Mouse (Mus musculus) T-helper 17 cell (primary cell): ENCODE data around the gene Cdhr2.

Experiments used
- in situ Hi-C, 2 experiments: fragments of 300-600 bp; cut with MboI, MseI; formaldehyde crosslinking; loops; 1 replicate in 1 of 2; 2 replicates in 1 of 2; pipeline ENCODE4 v1.15.1; 2025; ENCODE audit warnings: high pct_unique_total_duplicates in 2 of 2

Gene Cdhr2

GRCm38 (mm10) chr13:54780592-54780991, 79.3 kb downstream of the Cdhr2 start:
- in situ Hi-C loops = no loop called here

GRCm38 (mm10) chr13:54781086-54781485, 79.8 kb downstream of the Cdhr2 start:
- in situ Hi-C loops = no loop called here

GRCm38 (mm10) chr13:54783235-54783634, 82.0 kb downstream of the Cdhr2 start:
- in situ Hi-C loops = no loop called here

- in situ Hi-C loops = no loop called here
Observed at GRCm38 (mm10) chr13:54783698-54784097, 82.4 kb downstream of the Cdhr2 start, which contains the start of gene Eif4e1b. Eif4e1b (plus strand) TSS chr13:54783998.
